Mouse (Mus musculus) Muller cell, postnatal 12 days (primary cell): ENCODE data around the gene Ccdc90b.

Source experiments
- DNase-seq: peaks from one replicate; pipeline ENCODE4 v3.0.0-alpha.2; 2015; ENCODE audit errors: inconsistent ontology term

Ccdc90b gene

GRCm38 (mm10) chr7:92560986-92561876 lies at the start of gene Ccdc90b:
Gene Ccdc90b, plus strand, starts transcription at chr7:92561149.
- DNase-seq: peak; percentile 93

- DNase-seq: no peak
Measured at GRCm38 (mm10) chr7:92520397-92520796, 40.6 kb upstream of the Ccdc90b start.

- DNase-seq: peak; percentile 51
Measured at GRCm38 (mm10) chr7:92520820-92521219, 40.1 kb upstream of the Ccdc90b start.

GRCm38 (mm10) chr7:92529245-92529644 lies 31.7 kb upstream of the Ccdc90b start:
- DNase-seq: no peak

- DNase-seq: no peak
Measured at GRCm38 (mm10) chr7:92532351-92533036, 28.5 kb upstream of the Ccdc90b start.

GRCm38 (mm10) chr7:92546763-92547162 lies 14.2 kb upstream of the Ccdc90b start:
- DNase-seq: no peak

GRCm38 (mm10) chr7:92550248-92550989 lies 10.5 kb upstream of the Ccdc90b start:
- no peak for DNase-seq

GRCm38 (mm10) chr7:92550990-92551392 lies 10.0 kb upstream of the Ccdc90b start:
- DNase-seq: peak; percentile 42

- DNase-seq: no peak
Measured at GRCm38 (mm10) chr7:92558744-92559143, 2.2 kb upstream of the Ccdc90b start.

- DNase-seq: no peak
Measured at GRCm38 (mm10) chr7:92566775-92567174, 5.8 kb downstream of the Ccdc90b start.

- no peak for DNase-seq
Measured at GRCm38 (mm10) chr7:92580491-92581207, 19.7 kb downstream of the Ccdc90b start.

GRCm38 (mm10) chr7:92583567-92583966 lies 22.6 kb downstream of the Ccdc90b start:
- DNase-seq: no peak

GRCm38 (mm10) chr7:92589986-92590385 lies 29.0 kb downstream of the Ccdc90b start:
- DNase-seq: no peak

GRCm38 (mm10) chr7:92590842-92591241 lies 29.9 kb downstream of the Ccdc90b start:
- DNase-seq: no peak

GRCm38 (mm10) chr7:92604961-92605360 lies 44.0 kb downstream of the Ccdc90b start:
- no peak for DNase-seq

GRCm38 (mm10) chr7:92610830-92611229 lies 49.9 kb downstream of the Ccdc90b start:
- DNase-seq: no peak

- DNase-seq: no peak
Measured at GRCm38 (mm10) chr7:92624488-92624887, 63.5 kb downstream of the Ccdc90b start.

GRCm38 (mm10) chr7:92630167-92630566 lies 69.2 kb downstream of the Ccdc90b start:
- peak; percentile 14 for DNase-seq
